Mouse (Mus musculus): ENCODE measurements around the gene Eid2b.
"Not testable (repeated sequence)": the region's sequence is repeated elsewhere in the genome, so short reads cannot be mapped to it uniquely, and the experiment has no call there.

Eid2b gene

GRCm38 (mm10) chr7:28277615-28278278, at the start of gene Eid2b:
Gene Eid2b, plus strand, starts transcription at chr7:28277739.
- peak; percentile 95 for DNase-seq

GRCm38 (mm10) chr7:28243943-28244342, 33.6 kb upstream of the Eid2b start:
- DNase-seq, result not testable (repeated sequence)

GRCm38 (mm10) chr7:28248957-28249356, 28.6 kb upstream of the Eid2b start:
- no peak for DNase-seq

- no peak for DNase-seq
Observed at GRCm38 (mm10) chr7:28251976-28252375, 25.6 kb upstream of the Eid2b start.

- no peak for DNase-seq
Observed at GRCm38 (mm10) chr7:28254591-28254990, 22.9 kb upstream of the Eid2b start.

GRCm38 (mm10) chr7:28255476-28255875, 22.1 kb upstream of the Eid2b start:
- DNase-seq, result peak; percentile 22

- DNase-seq, result no peak
Observed at GRCm38 (mm10) chr7:28262861-28263260, 14.7 kb upstream of the Eid2b start.

- peak; percentile 68 for DNase-seq
Observed at GRCm38 (mm10) chr7:28263786-28264185, 13.8 kb upstream of the Eid2b start.

- DNase-seq, result no peak
Observed at GRCm38 (mm10) chr7:28265391-28265790, 12.1 kb upstream of the Eid2b start.

- peak; percentile 68 for DNase-seq
Observed at GRCm38 (mm10) chr7:28267129-28268041, 10.2 kb upstream of the Eid2b start, which contains the start of gene Eid2. Gene Eid2, plus strand, starts transcription at chr7:28267881.

- DNase-seq, result peak; percentile 26
Observed at GRCm38 (mm10) chr7:28268042-28268531, 9.5 kb upstream of the Eid2b start.

- DNase-seq, result no peak
Observed at GRCm38 (mm10) chr7:28268576-28268975, 9.0 kb upstream of the Eid2b start.

- no peak for DNase-seq
Observed at GRCm38 (mm10) chr7:28269355-28269754, 8.2 kb upstream of the Eid2b start.

GRCm38 (mm10) chr7:28271761-28272160, 5.8 kb upstream of the Eid2b start:
- DNase-seq, result no peak

GRCm38 (mm10) chr7:28277237-28277614, 313 bp upstream of the Eid2b start:
- no peak for DNase-seq

- no peak for DNase-seq
Observed at GRCm38 (mm10) chr7:28278279-28278652, 727 bp downstream of the Eid2b start.

- DNase-seq, result no peak
Observed at GRCm38 (mm10) chr7:28280630-28281029, 3.1 kb downstream of the Eid2b start.

- no peak for DNase-seq
Observed at GRCm38 (mm10) chr7:28290165-28290564, 12.6 kb downstream of the Eid2b start.

- DNase-seq, result no peak
Observed at GRCm38 (mm10) chr7:28290638-28291590, 13.4 kb downstream of the Eid2b start, which contains the start of gene Selenov. Gene Selenov, minus strand, starts transcription at chr7:28291186.

- peak; percentile 72 for DNase-seq
Observed at GRCm38 (mm10) chr7:28294481-28294880, 16.9 kb downstream of the Eid2b start.

- DNase-seq, result peak; percentile 25
Observed at GRCm38 (mm10) chr7:28298837-28299625, 21.5 kb downstream of the Eid2b start.
